Mouse (Mus musculus): ENCODE data around the gene Hdac1.

Gene Hdac1

GRCm38 (mm10) chr4:129511413-129512096 lies 31.0 kb downstream of the Hdac1 start:
- peak; percentile 54 for DNase-seq (ENCODE audit: extremely low spot score)

DNA sequence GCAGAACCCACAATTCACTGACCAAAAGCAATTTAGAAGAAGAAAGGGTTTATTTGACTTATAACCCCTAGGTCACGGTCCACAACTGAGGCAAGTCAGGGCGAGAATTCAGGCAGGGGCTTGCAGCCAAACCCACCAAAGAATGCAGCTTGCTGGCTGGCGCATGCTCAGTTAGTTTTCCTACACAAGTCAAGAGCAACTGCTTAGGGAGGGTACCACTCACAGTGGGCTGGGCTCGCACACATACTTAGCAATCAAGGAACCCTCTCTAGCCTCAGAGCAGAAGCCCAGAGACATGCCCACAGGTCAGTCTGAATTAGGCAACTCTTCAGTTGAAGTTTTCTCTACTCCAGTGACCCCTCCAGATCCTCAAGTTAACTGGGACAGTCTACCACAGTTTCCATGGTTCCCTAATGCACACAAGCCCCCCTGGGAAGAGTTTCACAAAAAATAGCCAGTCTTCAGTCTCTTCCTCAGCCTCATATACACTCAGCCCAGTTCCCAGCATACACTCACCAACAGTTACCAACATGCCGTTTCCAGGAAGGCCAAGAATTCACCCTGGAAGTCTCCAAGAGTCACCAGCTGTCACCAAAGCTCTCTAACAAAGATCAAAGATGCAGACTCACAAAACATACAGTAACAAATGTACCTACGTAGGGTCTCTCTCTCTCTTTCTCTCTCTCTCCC lies 31.6 kb downstream of the Hdac1 start:
- peak; percentile 34 for DNase-seq (ENCODE audit: extremely low spot score)

- DNase-seq (ENCODE audit: extremely low spot score): no peak
Observed at GRCm38 (mm10) chr4:129509650-129510049, 32.9 kb downstream of the Hdac1 start.

DNA sequence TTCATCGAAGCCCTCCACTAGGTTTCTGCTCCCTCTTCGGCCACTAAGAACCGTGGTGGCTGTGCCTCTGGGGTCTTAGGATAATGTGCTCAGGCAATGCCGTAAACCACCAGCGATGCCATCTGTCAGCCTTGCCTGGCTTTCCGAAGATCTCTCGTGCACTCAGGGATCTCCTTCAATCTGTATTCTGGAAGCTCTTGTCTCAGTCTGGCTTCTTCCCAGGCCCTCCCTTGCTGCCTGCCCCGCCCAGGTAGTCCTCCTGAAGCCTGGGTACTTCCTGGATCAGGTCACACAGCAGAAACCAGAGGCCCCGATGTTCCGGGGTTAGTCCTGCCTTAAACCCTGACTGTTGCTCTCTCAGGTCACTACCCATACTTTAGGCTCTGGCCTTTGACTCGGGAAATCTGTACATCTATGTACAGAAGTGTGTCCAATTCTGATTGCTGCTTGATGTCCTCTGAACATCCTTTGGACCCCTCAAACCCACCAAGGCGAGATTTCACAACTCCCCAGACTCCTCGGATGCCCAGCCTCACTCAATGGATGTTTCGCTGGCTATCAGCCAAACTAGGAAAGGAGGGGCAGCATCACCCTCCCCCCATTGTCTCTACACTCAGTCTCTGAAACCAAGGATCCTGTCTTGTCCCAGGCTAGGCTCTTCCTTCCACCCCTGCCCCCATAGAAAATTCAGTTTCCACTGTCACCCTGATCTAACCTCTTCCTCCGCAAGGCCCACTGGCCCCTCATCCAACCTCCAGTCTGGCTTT lies 33.5 kb downstream of the Hdac1 start:
- no peak for DNase-seq (ENCODE audit: extremely low spot score)

DNA sequence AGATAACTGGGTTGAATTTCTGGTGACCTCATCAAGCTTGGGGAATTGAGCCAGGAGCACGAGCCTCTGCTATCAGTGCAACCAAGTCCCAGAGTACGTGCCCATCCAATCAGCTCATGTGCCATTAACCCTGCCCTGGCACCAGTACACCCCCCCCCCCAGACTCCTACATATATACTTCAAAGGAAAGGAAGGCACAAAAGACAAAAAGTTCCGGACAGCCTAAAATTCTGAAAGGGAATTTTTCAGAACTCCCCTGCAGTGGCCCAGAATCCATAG lies 34.3 kb downstream of the Hdac1 start:
- DNase-seq (ENCODE audit: extremely low spot score): no peak

GRCm38 (mm10) chr4:129507434-129508236 lies 34.9 kb downstream of the Hdac1 start:
- no peak for DNase-seq (ENCODE audit: extremely low spot score)

DNA sequence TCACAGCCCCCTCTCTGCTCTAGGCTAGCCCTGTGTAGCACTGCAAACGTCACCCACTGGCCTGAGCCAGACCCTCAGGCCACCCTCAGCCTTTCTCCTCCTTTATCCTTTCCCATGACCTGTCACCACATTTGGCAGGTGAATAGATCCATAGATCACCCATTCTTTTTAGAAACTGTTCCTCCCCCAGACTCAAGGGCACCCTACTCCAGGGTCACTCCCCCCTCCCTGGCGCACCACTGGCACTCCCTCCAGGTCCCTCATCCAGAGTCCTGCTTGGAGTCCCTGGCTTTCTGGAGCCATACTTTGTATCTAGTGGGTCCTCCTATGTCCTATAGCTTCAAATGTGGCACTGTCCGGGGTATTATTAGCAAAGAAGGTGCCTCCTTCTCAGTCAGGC lies 37.0 kb downstream of the Hdac1 start:
- DNase-seq (ENCODE audit: extremely low spot score): no peak

DNA sequence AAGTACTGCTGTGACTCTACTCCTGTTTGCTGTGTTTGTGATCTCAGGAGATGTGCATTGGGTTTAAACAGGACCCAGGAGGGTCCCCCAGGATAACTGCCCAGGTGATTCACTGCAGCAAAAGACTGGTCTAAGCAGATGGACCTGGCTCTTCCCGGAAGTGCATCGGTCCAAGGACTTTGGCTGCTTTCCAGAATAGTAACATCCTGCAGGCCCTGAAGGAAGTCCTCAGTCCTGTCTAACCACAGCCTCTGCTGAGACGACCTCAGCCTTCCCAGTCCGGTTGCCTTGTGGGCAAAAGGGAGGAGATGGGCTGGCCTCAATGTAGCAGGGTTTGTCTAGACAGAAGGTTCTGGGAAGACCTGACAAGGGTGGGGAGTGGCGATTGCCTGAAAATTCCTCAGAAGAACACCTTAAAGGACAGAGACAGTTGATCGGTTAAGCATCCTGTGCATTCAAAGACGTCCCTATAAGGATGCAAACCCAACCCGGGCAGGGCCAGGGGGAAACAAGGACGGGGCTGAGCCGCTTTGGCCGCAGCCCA lies 39.5 kb downstream of the Hdac1 start:
- no peak for DNase-seq (ENCODE audit: extremely low spot score)

GRCm38 (mm10) chr4:129502327-129502888 lies 40.1 kb downstream of the Hdac1 start:
- no peak for DNase-seq (ENCODE audit: extremely low spot score)

- peak; percentile 100 for DNase-seq (ENCODE audit: extremely low spot score)
Observed at GRCm38 (mm10) chr4:129500607-129501566, 41.6 kb downstream of the Hdac1 start.

GRCm38 (mm10) chr4:129500017-129500416 lies 42.5 kb downstream of the Hdac1 start:
- DNase-seq (ENCODE audit: extremely low spot score): no peak

DNA sequence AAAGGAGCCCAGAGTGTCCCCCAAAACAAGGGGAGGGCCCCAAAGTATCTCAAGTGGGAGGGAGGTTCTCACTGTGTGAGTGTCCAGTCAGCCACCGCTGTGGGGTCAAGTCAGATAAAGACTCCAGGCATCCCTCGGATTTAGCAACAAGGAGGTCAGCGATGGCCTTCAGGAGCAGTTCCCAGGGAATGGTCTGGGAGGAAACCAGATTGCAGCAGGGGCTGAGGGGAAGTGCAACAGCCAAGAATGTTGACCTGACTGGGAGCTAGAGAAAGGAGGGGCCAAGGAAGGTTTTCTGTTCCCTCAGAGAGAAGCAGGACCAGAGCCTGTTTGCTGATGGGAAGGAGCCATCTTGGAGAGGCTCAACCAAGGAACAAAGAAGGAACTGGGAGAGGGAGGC lies 43.6 kb downstream of the Hdac1 start:
- DNase-seq (ENCODE audit: extremely low spot score): no peak

- no peak for DNase-seq (ENCODE audit: extremely low spot score)
Observed at GRCm38 (mm10) chr4:129496631-129497030, 45.9 kb downstream of the Hdac1 start.

DNA sequence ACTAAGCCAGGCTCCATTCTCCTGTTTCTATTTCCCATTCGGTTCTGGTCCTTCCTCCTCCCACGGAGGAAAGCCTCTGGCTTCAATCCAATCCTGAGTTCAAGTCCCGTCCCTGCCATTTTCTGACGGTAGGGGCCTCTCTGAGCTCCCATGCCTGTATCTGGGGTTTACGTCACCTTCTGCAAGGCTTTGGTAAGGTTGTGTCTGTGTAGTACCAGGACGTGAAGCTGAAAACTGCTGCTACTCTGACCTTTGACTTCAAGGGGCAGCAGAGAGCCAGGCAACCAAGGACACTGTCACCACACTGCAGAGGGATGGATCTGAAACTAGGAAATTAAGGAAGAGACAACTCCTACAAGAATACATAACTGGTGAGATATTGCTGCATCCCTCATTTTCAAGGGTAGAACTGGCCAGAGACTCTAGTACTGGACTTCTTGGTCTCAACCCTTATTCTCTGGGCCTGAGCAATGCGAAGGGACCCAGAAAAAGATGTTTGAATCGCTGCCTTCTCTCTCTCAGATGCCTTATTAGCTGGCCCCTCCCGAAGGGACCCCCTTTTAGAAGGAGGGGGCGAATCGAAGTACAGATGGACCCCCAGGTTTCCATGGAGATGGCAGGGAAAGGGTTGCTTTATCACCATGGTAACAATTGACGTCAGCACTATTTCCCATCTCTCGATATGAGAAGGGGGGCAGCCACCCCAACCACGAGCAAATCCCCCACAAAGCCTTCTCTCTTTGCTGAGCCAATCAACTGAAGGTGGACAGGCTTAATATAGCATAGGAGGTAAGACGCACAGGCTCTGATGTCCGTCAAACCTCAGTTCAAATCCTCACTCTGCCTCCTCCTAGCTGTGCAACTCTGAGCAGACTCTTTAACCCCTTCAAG lies 46.6 kb downstream of the Hdac1 start:
- DNase-seq (ENCODE audit: extremely low spot score): peak; percentile 48

- DNase-seq (ENCODE audit: extremely low spot score): no peak
Observed at GRCm38 (mm10) chr4:129494681-129495080, 47.8 kb downstream of the Hdac1 start.

- peak; percentile 49 for DNase-seq (ENCODE audit: extremely low spot score)
Observed at GRCm38 (mm10) chr4:129490972-129491880, 51.3 kb downstream of the Hdac1 start, which contains the start of the genes Tssk3 and Fam229a. Tssk3 (minus strand) TSS chr4:129491022. Fam229a (plus strand) TSS chr4:129491190.

DNA sequence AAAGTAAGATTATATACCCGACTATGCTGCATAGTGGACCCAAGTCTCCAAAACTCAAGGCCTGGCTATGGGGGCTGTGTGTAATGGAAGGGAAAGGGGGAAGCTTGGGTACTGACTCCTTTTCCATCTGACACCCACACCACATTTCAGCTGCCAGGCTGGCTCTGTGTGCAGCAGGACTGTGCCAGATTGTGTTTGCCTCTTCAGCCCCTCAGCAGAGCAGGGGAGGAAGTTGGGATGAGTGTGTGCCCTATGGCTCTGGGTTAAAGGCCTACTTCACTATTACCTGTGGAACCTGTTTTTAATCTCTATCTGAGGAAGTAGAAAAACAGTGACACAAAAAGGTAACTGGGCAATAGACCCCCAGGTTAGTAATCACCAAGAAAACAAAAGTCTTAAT lies 61.4 kb downstream of the Hdac1 start:
- no peak for DNase-seq (ENCODE audit: extremely low spot score)

GRCm38 (mm10) chr4:129479863-129480262 lies 62.6 kb downstream of the Hdac1 start:
- DNase-seq (ENCODE audit: extremely low spot score): no peak

Data from embryo, embryonic 9.5 days (tissue).